Mouse (Mus musculus): ENCODE data around the gene Pald1.

DNA sequence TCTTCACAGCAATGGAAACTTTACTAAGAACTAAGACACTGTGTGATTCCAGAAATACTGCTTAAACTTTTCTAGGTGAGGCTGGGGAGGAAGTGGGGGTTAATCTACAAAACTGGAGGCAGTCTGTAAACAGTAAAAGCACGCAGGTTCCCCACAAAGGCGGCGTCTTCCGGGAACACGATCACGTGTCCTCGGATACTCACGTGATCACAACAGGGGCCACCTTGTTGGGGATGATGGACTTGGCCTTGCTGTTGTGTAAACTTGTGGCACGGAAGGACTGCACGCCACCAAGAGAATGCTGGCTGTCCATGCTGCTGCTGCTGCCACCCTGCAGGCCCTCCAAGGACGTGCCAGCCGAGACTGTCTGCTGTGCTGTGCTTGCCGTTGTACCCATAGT, 27.7 kb downstream of the Pald1 start:
- no peak for TF ChIP-seq EP300 (IDR thresholded peaks at IDR 0.05; ENCODE audit: low read depth)
- TF ChIP-seq CTCF (IDR thresholded peaks at IDR 0.05; ENCODE audit: low read depth): no peak
